Mouse (Mus musculus): ENCODE measurements around the gene Ccdc15.
A peak's percentile ranks its signal among the peaks of the same experiment; 100 is the strongest.

The Ccdc15 gene

DNA sequence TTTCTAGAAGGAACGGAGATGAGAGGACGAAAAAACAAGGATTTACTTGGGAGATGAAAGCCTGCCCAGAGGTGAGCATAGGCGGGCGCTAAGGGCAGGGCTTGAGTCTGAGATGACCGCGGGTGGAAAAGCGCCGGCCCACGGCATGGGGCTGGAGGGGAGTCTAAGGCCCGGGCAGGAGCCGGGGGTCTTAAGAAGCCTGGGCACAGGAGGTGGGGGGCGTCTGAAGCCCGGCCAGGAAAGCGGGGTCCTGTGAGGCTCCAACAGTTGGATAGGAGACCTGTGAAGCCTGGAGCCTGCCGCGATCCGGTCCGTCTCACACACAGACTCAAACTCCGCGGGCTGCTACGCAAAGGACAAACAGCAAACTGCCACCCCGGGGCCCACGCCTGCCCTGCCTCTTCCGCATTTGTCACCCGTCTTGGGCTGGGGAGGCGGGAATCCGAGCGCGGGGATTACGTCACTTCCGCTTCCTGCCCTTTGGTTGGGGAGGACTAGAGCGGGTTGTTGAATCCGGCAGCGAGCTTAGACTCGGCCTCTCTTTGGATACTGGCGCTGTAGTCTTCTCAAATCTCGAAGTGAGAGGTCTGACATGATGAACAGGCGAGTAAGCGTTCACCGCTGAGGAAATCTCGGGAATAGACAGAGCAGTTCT, at the start of gene Ccdc15:
TSS of gene Ccdc15 (minus strand) at position 445 of the 655 bp plus-strand sequence.
- peak; percentile 97 for DNase-seq (ENCODE audit: low spot score)

DNA sequence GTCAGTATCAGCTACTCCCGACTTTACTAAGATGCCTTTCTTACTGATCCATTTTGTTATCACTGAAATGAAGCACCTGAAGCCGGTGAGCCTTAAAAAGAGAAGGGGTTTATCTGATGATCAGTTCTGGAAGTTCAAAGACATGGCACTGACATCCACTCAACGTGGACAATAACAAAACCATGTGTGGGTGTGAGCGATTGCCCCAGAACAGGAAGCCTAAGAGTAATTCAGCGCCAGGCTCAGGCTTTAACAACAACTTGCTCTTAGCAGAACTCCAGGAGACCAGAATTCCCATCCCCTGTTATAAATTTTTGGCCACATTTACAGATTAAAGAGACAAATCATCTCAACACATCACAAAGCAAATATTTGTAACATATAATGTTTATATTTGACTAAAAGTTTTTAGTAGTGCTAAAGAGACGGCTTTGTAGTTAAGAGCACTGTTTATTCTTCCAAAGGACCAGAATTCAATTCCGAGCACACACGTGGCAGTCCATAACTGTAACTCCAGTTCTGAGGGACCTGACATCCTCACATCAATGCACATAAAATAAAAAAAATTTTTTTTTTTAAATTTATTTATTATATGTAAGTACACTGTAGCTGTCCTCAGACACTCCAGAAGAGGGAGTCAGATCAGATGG, 45.4 kb upstream of the Ccdc15 start:
- DNase-seq (ENCODE audit: low spot score): no peak

DNA sequence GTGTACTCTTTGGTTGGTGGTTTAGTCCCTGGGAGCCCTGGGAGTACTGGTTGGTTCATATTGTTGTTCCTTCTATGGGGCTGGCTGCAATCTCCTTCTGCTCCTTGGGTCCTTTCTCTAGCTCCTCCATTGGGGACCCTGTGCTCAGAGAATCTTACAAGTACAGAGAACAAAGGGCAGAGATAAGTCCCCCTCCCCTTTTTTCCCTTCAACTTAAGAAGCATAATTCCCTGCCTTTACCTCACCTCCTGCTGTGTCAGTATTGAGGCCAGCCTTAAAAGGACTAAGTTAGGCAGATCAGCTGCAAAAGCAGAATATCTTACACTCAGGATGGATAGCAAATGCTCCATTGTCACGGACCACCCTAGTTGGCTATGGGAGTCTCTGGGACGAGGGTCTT, 43.8 kb upstream of the Ccdc15 start:
- no peak for DNase-seq (ENCODE audit: low spot score)

DNA sequence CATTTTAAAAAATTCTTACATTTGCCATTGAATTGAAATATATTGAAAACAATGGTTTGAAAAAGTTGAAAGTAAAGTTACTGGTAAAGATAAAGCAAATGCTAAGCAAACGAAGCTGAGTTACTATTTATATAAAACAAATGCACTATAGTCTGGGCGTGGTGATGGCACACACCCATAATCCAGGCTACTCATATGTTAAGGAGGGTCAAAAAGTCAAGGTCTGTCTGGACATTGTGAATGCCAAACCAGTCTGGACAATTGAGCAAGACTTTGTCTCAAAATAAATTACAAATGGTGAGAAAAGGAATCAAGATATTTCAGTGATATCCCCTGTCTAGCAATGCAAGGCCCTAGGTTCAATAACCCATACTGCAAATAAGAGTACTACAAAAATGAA, 42.7 kb upstream of the Ccdc15 start:
- no peak for DNase-seq (ENCODE audit: low spot score)

DNA sequence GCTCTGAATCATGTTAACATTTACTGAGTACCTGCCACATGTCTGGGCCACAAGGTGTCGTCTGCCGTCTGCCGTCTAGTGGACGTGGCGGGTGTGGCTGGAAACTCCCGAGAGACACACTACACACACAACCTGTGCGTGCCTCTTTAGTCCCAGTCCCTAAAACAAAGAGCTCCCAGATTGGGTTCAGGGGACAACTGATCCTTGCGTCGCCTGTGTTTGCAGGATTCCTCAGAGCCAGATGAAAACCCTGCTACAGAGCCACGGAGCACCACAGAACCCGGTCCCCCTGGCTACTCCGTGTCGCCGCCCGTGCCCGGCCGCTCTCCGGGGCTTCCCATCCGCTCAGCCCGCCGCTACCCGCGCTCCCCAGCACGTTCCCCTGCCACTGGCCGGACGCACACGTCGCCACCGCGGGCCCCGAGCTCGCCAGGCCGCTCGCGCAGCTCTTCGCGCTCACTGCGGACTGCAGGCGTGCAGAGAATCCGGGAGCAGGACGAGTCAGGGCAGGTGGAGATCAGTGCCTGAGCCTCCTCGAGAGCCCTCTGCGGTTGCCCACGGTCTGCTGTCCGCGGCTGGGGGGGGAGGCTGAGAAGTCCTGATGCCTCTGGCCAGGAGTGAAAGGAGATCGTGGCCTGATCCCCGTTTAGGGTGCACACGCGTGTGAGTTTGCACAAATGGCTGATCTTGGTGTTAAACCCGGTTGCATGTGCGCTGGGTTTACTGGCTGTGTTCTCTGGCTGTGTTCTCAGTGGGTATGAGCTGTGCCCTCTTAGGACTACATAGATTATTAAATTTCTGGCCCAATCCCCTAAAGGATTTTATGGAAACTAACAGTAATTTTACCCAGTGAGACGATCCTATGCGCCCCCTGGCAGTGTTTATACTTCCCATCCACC, 36.3 kb upstream of the Ccdc15 start:
- DNase-seq (ENCODE audit: low spot score): peak; percentile 77

DNA sequence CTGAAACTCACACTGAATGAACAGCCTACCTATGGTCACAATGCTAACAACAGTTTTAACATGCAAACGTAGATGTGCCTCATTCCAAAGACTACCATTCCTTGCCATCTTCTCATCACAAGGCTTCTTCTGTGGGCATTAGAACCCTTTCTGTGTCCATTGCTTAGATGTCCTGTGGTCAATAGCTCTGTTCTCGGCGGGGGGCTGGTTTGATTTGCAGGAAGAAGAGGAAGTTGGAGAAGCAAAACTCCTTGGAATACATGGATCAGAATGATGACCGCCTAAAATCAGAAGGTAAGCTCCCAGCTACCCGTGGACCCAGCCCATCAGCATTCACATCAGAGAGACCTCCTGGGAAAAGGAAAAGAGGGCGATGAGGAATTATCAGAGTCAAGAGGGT, 34.9 kb upstream of the Ccdc15 start:
- no peak for DNase-seq (ENCODE audit: low spot score)

DNA sequence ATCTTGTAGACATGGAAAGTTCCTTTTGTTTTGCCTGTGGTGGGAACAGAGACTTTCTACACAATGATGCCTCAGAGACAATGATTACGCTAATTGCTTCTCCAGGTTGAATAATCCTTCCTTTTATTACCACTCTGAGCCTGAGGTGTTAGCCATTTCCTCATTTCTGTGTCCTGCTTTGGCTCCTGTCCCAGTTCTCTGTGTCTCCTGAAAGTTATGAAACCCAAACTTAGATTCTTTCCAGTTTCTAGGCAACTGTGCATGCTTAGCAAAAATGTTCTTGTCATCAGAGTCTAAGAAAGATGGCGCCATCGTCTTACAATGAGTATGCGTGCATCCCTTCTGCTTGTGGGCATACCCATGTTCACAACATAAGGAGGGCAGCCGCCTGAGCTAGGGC, 27.5 kb upstream of the Ccdc15 start:
- DNase-seq (ENCODE audit: low spot score): no peak

DNA sequence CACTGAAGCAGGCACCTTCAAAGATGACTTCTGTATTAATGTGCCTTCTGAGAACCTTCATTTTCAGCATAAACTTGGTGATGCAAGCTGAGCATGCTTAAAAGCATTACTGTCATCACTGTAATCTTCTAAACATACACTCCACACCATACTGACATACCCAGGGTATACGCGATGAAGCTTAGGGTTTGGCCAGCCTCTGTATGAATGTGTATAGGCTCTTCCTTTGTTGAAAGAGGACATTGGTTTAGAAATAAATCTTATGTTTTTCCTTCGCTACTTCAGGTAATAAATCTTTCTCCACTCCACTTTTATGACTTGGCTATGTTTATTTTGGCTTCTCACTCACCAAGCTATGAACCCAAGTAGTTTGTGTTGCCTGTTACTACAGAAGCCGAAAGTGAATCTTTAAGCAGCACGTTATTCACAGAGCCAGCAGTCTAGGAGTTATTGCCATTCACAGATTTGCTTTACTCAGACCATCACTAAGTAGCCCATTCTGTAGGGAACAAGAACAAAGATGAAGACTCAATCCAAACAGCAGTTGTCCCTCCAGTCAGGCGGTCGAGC, 23.1 kb upstream of the Ccdc15 start:
- DNase-seq (ENCODE audit: low spot score): no peak

DNA sequence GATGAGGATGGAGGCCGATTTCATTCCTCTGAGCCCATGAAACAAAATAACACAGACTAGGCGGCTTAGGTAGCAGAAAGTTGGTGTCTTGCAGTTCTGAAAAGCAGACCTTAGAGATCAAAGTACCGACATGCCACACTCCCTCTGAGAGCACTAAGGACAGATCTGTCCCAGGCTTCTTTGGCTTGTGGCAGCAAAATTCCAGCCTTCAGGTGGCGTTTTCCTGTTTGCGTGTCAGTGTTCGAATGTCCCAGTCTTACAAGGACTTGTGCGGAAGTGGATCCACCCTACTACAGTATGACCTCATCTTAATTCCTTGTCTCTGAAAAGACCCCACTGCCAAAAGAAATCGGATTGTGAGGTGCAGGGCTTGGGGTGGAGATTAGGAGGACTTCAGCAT, 20.6 kb upstream of the Ccdc15 start:
- DNase-seq (ENCODE audit: low spot score): no peak

DNA sequence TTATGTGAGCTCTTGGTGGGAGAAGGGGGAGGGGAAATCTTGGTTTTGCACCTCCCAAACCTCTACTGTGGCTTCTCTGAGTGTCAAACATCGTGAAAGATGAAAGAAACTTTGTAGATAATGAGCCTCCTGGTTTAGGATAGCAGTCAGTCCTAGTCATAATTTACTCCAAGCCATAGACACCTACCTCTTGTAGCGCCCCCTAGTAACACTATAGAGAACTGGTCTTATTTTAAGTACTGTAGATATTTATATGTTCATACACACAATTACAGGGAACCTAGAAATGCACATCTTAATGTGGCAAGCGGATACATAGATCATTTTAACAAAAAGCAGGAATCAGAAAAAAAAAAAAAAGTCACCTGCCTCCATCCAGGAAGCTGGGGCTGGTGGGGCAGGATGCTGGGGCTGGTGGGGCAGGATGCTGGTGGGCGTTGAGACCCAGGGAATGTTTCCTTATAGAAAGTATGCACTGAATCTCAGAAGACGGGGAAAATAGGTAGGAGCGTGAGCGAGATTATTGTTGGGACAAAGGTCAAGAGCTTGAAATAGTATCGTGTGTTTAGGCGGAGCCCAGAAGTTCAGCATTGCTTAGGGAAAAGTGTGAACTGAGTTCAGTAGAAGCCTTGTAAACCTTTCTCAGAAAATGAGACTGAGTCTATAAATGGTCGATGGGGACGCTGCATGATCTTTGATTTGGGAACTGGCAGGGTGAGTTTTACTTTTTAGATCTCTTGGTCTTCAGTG, 20.0 kb upstream of the Ccdc15 start:
- DNase-seq (ENCODE audit: low spot score): no peak

DNA sequence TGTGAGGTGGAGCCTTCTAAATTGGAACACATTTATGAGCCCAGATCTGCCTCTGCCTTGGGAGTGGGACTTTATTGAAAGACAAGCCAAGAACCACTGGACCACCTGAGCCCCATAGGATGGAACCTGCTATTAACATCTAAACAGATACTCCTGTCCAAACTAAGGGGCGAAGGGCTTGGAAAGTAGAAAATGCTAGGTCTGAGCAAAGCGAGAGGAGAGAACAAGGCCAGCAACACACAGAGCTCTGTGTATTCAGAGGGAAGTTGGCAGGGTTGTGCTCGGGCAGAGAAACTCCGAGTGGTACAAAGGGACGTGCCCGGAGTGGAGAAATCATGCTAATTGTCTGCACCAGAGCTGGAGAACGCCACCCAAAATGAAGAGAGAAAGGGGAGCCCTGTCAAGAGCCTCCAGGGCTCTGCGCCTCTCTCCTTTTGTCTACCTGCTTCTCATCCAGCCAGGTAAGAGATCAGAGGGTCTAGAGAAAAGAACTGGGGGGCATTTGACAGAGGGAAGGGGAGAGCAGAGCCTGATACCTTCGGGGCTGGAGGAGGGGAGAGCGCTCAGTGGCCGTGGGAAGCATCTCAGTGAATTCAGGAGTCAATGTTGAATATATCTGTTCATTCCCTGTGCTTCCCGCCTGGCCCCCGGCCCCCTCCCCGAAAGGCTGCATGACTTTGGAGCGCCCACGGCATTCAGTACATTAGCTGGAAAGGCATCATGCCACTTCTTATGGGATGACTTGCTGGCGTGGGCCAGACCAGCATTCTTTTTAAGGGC, 19.3 kb upstream of the Ccdc15 start, which contains the start of gene Hepacam:
TSS of gene Hepacam (plus strand) at position 51 of the 780 bp plus-strand sequence.
- DNase-seq (ENCODE audit: low spot score): no peak

DNA sequence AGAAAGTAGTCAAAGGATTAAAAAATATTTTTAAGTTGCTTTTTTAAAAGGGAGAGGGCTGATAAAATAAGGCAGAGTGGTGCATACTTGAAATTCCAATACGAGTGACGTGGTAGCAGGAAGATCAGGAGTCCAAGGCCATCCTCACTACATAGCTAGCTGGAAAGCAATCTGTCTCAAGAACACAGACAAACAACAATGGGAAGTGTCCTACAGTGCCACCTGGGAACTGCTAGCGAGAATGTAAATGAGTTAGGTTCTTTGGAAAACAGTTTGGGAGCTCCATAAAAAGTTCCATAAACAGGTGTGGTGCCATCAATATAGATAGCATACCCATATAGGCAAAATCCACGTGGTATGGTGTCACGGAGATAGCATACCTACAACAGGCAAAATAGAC, 17.5 kb upstream of the Ccdc15 start:
- no peak for DNase-seq (ENCODE audit: low spot score)

DNA sequence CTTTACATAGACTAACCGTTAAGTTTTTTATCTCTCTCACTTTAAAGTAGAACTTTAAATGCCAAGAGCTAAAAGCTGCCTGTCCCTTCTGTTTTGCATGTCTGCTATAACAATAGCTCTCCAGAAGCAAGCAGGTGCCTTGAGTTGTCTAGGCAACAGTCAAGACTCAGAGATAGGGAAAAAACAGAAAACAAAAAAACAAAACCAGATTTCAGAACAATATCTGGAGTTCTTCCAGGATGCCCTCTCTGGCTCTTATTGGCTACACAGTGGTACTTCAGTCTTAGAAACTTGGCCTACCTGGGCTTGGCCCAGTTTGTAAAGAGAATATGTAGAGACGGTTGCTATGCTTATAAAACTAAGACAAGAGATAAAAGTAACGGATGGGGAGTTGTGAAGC, 16.2 kb upstream of the Ccdc15 start:
- no peak for DNase-seq (ENCODE audit: low spot score)

DNA sequence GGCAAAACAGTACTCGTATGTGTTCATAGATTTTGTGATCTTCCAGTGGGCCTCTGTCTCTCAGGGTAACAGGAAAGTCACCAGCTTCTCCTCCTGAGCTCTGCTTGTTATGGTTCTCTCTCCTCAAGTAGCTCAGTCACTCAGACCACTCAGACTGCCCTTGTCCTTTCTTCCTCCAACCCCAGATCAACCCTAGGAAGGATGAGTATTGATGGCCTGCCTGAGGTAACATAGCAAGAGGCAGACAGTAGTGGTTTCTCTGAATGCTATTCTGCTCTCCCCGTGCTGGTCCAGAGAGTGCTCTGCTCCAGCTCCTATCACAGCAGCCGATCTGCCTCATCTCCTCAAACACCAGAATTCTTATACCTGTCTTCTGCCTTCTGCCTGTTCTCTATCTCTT, 15.3 kb upstream of the Ccdc15 start:
- no peak for DNase-seq (ENCODE audit: low spot score)

DNA sequence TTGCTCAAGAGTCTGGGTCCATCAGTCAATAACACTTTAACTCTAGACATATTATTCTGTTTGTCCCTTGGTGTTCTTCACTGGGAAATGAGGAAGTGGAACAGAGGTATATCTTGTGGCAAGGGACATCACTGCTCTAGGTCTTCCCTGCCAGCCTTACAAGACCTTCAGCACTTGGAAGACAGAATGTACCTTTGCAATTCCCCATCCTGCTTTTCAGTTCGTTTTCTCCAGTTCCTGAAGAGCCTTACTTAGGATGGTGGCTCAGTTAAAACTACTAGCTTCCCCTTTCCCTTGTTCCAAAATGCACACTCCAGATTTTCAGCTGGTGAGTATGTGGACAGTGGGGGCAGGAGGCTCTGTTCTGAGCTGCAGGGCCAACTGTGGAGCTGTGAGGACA, 14.6 kb upstream of the Ccdc15 start:
- no peak for DNase-seq (ENCODE audit: low spot score)

DNA sequence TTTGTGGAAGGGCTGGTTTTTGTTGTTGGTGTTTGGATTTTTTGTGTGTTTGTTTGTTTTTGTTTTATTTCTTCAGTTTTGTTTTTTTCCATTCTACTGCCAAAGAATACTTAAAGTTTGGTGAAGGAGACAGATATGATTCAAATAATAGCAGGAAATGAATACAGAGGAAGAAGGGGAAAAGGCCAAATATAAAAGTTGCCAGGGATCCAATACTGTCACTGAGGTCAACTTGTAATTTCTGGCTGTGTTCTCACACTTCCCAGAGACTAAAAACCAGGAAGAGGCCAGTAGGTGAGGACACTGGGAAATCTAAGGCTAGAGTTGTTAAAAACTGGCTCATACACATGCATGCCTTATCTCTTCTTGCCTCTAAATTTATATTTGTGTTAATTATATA, 13.9 kb upstream of the Ccdc15 start:
- DNase-seq (ENCODE audit: low spot score): no peak

DNA sequence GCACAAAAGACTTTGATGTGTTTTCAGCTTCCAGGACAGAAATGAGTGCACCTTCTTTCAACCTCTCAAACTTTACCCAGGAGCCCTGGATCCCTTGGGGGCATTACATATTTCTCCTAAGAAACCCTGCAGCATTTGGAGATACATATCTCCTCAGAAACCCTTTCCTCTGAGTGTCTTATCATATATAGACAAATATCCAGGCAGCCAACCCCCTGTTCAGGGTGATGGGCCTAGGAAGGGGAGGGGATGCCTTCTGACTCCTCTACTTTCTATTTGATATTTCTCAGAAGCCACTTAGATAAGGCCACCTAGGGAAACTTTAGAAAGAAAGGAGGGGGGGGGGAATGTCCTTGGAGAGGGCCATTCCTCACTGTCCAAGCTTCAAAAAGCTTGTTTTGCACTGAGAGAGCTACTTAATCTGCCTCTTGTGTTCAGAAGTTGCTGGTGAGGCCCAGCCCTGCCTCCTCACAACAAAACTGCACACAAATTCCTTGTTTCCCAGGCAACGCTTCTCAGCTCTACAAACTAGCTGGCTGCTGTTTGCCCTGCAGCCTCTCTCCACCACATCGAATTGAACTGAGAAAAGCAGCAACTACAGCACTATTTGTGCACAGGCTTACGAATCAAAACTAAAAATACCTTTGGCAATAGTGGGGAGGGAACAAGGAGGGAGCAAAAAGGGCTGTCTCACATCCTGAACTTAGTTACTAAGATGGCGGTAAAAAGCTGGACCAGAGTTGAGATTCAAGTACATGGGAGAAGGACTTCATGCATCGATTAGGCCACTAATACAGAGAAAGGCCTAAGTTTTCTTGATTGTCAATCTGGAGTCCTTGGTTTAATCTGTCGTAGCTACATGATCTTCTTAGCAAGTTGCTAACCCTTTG, 11.3 kb upstream of the Ccdc15 start:
- peak; percentile 90 for DNase-seq (ENCODE audit: low spot score)

DNA sequence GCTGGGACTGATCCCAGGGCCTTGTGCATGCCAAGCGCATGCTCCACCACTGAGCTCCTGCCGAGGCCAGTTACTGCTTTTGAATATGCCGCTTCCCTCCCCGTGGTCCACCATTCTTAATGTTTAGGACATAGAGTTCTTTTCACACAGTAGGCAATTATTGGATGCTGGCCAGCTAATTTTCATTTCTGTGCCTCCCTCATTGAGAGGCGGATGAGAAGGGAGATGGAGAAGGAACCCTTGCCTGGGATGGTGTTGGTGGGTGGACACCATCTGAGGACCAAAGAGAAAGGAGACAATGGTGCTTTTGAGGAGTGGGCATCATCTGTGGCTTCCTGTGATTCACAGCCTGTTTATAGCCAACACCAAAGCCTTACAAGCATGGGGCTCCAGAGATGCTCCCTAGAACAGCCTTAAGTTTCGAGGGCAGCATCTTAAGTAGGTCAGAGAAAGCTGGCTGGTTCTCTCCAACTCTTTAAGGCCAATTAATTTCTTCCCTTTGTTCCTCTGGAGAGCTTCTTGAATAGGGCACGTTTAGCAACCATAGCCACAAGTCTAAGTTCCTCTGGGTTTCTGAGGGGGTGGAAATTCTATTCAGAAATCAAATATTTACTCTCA, 10.6 kb upstream of the Ccdc15 start:
- DNase-seq (ENCODE audit: low spot score): no peak

DNA sequence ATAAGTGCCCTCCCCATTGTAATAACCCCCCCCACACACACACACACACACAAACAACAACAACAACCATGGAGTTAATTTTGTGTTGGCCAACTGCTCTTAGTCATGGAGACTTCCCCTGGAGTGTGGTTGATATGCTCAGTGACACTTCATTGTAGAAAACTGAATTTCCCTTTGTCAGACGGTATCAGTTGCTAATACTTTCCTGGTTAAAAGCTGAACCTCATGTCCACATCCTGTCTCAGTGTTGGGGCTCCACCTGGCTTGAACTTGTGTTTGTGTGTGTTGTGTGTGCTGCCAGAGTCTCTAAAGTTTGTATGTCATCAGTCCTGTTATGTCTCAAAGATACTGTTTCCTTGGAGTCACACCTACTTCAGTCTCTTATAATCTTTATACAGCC, 6.3 kb upstream of the Ccdc15 start:
- no peak for DNase-seq (ENCODE audit: low spot score)

DNA sequence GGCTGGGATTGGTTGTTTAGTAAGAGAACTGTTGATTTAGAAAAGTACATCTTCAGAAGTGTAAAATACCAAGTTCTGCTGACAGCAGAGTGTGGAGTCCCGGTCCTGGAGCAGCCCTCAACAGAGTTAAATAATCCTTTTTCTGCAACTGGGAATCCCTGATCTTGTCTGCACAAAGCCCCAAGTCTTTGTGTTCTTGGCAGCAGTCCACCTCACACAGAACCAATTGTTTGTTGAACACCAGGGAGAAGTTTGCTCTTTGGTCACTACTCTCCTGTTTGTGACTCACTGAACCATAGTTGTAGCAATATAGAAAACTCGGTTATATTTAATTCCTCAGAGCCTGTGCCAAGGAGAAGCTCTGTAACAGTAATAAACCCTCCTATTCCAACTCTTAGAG, 3.0 kb upstream of the Ccdc15 start:
- no peak for DNase-seq (ENCODE audit: low spot score)
